Mouse (Mus musculus) stomach, postnatal 0 days (tissue): ENCODE measurements around the gene Ogg1. TPM values are rescaled to one million over a fixed set of nuclear protein-coding genes. Genes with fewer than 3 reads are reported as not detected.
A peak's percentile ranks its signal among the peaks of the same experiment; 100 is the strongest.

ENCODE experiments used
- ATAC-seq: fragments of 200-750 bp; cut with Nextera tagmentation; 2 replicates; pipeline ENCODE4 v1.8.0; 2017; ENCODE audit not compliant: low FRiP score, low TSS enrichment
- DNase-seq: peaks from one replicate; pipeline ENCODE4 v3.0.0-alpha.2; 2016; ENCODE audit warnings: low spot score
- H3K27ac ChIP-seq: fragments of 300-500 bp; sonication (generic); replicated peaks from 2 replicates; pipeline ENCODE4 v1.5.1; 2014; ENCODE audit warnings: mild to moderate bottlenecking, control low read depth
- H3K27me3 ChIP-seq: fragments of 300-500 bp; sonication (generic); 2 replicates; pipeline ENCODE4 v1.6.1; 2014; ENCODE audit warnings: low read length; ENCODE audit not compliant: control insufficient read depth, insufficient read depth
- H3K36me3 ChIP-seq: fragments of 300-500 bp; sonication (generic); 2 replicates; pipeline ENCODE4 v1.6.1; 2014; ENCODE audit warnings: low read length, mixed read lengths; ENCODE audit not compliant: control insufficient read depth, insufficient read depth
- H3K4me1 ChIP-seq: fragments of 300-500 bp; sonication (generic); replicated peaks from 2 replicates; pipeline ENCODE4 v1.6.1; 2014; ENCODE audit warnings: antibody characterized with exemption; ENCODE audit not compliant: control insufficient read depth, insufficient read depth
- H3K4me2 ChIP-seq: fragments of 300-500 bp; sonication (generic); replicated peaks from 2 replicates; pipeline ENCODE4 v1.6.1; 2014; ENCODE audit warnings: low read depth, mild to moderate bottlenecking, control low read depth, moderate library complexity
- H3K4me3 ChIP-seq: fragments of 300-500 bp; sonication (generic); 2 replicates; pipeline ENCODE4 v1.5.1; 2014; ENCODE audit warnings: low read depth, low read length, control low read depth
- H3K9ac ChIP-seq: fragments of 300-500 bp; sonication (generic); 2 replicates; pipeline ENCODE4 v1.6.1; 2014; ENCODE audit warnings: mild to moderate bottlenecking, low read length, control low read depth, mixed read lengths
- H3K9me3 ChIP-seq: fragments of 300-500 bp; sonication (generic); 2 replicates; pipeline ENCODE4 v1.6.1; 2016; ENCODE audit warnings: low read length; ENCODE audit not compliant: control insufficient read depth
- CTCF ChIP-seq: IDR thresholded peaks from 2 replicates; pipeline ENCODE4 v1.5.1; 2016; ENCODE audit warnings: antibody characterized with exemption, low read depth, mild to moderate bottlenecking, moderate library complexity
- EP300 ChIP-seq: optimal IDR thresholded peaks from 2 replicates; pipeline ENCODE3; 2016; ENCODE audit warnings: antibody characterized with exemption
- WGBS: fragments of 180-500 bp; shearing (Covaris S2); extraction: QIAGEN DNeasy Blood & Tissue Kit; methylation state at CpG from one replicate; pipeline ENCODE4 v1.1.7; 2014; 5-methylcytosine and 5-hydroxymethylcytosine counted together
- polyA plus RNA-seq: library from polyadenylated mRNA; unstranded; fragments of >200 nt; fragmentation: Nextera tagmentation; extraction: Ambion mirVana; gene quantifications from 2 replicates; pipeline ENCODE4 v1.2.1, GENCODE M21; 2015

Gene Ogg1
- polyA plus RNA-seq, 1 experiment from 2014 or later, result 6.8 TPM

- Histone ChIP-seq H3K4me1 (no peaks in the 10 kb centered on the region), H3K4me3 (no peak overlapping the region), H3K9ac (no peak overlapping the region), H3K4me2 (no peak overlapping the region), H3K27ac (no peak overlapping the region), H3K36me3 (no peaks in the 10 kb centered on the region), H3K27me3 (no peaks in the 10 kb centered on the region), H3K9me3 (no peaks in the 10 kb centered on the region)
- DNase-seq (no peak), ATAC-seq (no peak)
- TF ChIP-seq CTCF (no peak), EP300 (no peak)
- WGBS, result 76% methylated on average over 3 of the region's 3 CpGs
Observed at GRCm38 (mm10) chr6:113352820-113353219, 26.0 kb downstream of the Ogg1 start.

- no peak for ATAC-seq
- Histone ChIP-seq H3K9me3 (no peaks in the 10 kb centered on the region), H3K4me1 (no peaks in the 10 kb centered on the region), H3K9ac (no peak overlapping the region), H3K36me3 (no peaks in the 10 kb centered on the region), H3K27ac (no peak overlapping the region), H3K4me3 (no peak overlapping the region), H3K27me3 (no peaks in the 10 kb centered on the region), H3K4me2 (no peak overlapping the region)
- TF ChIP-seq CTCF, result no peak
- TF ChIP-seq EP300, result no peak
- 54% methylated on average over 3 of the region's 3 CpGs for WGBS
- DNase-seq, result no peak
Observed at GRCm38 (mm10) chr6:113353696-113354095, 26.9 kb downstream of the Ogg1 start.

- Histone ChIP-seq H3K9me3 (no peaks in the 10 kb centered on the region), H3K36me3 (no peaks in the 10 kb centered on the region), H3K4me3 (no peak overlapping the region), H3K4me1 (no peaks in the 10 kb centered on the region), H3K27ac (no peak overlapping the region), H3K4me2 (no peak overlapping the region), H3K27me3 (no peaks in the 10 kb centered on the region), H3K9ac (no peak overlapping the region)
- ATAC-seq, result no peak
- whole genome bisulfite sequencing, result 71% methylated on average over 4 of the region's 4 CpGs
- DNase-seq, result no peak
- no peak for TF ChIP-seq EP300
- peak; percentile 36; the same call in 1 of the 2 replicates for TF ChIP-seq CTCF
Observed at GRCm38 (mm10) chr6:113361476-113361875, 34.7 kb downstream of the Ogg1 start.

- WGBS, result 85% methylated on average over 1 of the region's 1 CpGs
Observed at GRCm38 (mm10) chr6:113362241-113362640, 35.5 kb downstream of the Ogg1 start.

GRCm38 (mm10) chr6:113364518-113365135, 37.9 kb downstream of the Ogg1 start:
- no peaks in the 10 kb centered on the region for H3K9me3 ChIP-seq
- H3K4me1 ChIP-seq, result no peaks in the 10 kb centered on the region
- H3K4me3 ChIP-seq, result no peak overlapping the region
- peak; percentile 61 for ATAC-seq
- H3K9ac ChIP-seq, result no peak overlapping the region
- no peaks in the 10 kb centered on the region for H3K27me3 ChIP-seq
- peaks cover 9% of the 10 kb centered on the region; the same call in 1 of the 2 replicates for H3K36me3 ChIP-seq
- no peak for DNase-seq
- no peak overlapping the region for H3K27ac ChIP-seq
- WGBS, result 57% methylated on average over 8 of the region's 8 CpGs
- H3K4me2 ChIP-seq, result no peak overlapping the region
- TF ChIP-seq CTCF (no peak), EP300 (no peak)

More at GRCm38 (mm10) chr6:113362241-113362640, 35.5 kb downstream of the Ogg1 start:
- TF ChIP-seq CTCF (no peak), EP300 (no peak)
- H3K27me3 ChIP-seq, result no peaks in the 10 kb centered on the region
- no peak overlapping the region for H3K4me2 ChIP-seq
- DNase-seq, result no peak
- ATAC-seq, result no peak
- no peak overlapping the region for H3K9ac ChIP-seq
- H3K4me1 ChIP-seq, result no peaks in the 10 kb centered on the region
- no peak overlapping the region for H3K27ac ChIP-seq
- H3K9me3 ChIP-seq, result no peaks in the 10 kb centered on the region
- H3K4me3 ChIP-seq, result no peak overlapping the region
- H3K36me3 ChIP-seq, result 0 out of 2 replicates have a peak, but pooled peaks cover 2% of the 10 kb centered on the region

- Histone ChIP-seq H3K9me3 (no peaks in the 10 kb centered on the region), H3K4me1 (no peaks in the 10 kb centered on the region), H3K27me3 (no peaks in the 10 kb centered on the region), H3K9ac (no peak overlapping the region), H3K36me3 (peaks cover 19% of the 10 kb centered on the region), H3K27ac (no peak overlapping the region), H3K4me2 (no peak overlapping the region), H3K4me3 (no peak overlapping the region)
- WGBS, result 96% methylated on average over 6 of the region's 6 CpGs
- TF ChIP-seq EP300, result no peak
- TF ChIP-seq CTCF, result no peak
- DNase-seq (no peak), ATAC-seq (no peak)
Observed at GRCm38 (mm10) chr6:113366639-113367038, 39.9 kb downstream of the Ogg1 start.
